Mouse (Mus musculus): Measurements from ENCODE around the gene Acat2. TPM values are rescaled to one million over a fixed set of nuclear protein-coding genes. Genes with fewer than 3 reads are reported as not detected.
"Not testable (repeated sequence)": the region's sequence is repeated elsewhere in the genome, so short reads cannot be mapped to it uniquely, and the experiment has no call there.

The Acat2 gene
- polyA plus RNA-seq, 1 experiment from 2014 or later, result 53.6 TPM

DNA sequence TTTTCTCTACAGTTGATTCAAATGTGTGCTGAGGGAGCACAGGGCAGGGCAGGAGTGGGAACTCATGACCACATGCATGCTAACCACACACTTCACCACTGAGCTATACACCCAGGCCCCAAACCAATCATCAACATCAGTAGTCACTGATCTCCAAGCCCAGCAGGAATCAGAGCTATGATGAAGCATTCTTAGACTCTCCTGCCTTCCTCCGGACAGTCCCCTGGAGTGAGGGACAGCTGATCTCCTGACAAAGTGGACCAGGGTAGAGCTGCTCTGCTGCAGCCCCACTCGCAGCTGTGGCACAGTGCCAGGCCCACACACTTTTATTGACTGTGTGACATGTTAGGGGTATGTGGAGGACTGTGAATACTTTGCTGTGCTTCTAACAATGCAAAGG lies 1.2 kb downstream of the Acat2 start:
- H3K4me1 ChIP-seq (replicated peaks); H3K9ac ChIP-seq; H3K27me3 ChIP-seq (replicated peaks); ATAC-seq (ENCODE audit: insufficient number of reproducible peaks, low FRiP score); H3K4me3 ChIP-seq; H3K9me3 ChIP-seq (replicated peaks); H3K27ac ChIP-seq (ENCODE audit: poor library complexity, severe bottlenecking): not testable (repeated sequence)
- H3K4me2 ChIP-seq, result 0 out of 2 replicates have a peak overlapping the region, but pooled peaks have one; percentile 16
- WGBS, result 75% methylated on average over 1 of the region's 2 CpGs
- H3K36me3 ChIP-seq, result peaks cover 15% of the 10 kb centered on the region; the same call in 1 of the 2 replicates

DNA sequence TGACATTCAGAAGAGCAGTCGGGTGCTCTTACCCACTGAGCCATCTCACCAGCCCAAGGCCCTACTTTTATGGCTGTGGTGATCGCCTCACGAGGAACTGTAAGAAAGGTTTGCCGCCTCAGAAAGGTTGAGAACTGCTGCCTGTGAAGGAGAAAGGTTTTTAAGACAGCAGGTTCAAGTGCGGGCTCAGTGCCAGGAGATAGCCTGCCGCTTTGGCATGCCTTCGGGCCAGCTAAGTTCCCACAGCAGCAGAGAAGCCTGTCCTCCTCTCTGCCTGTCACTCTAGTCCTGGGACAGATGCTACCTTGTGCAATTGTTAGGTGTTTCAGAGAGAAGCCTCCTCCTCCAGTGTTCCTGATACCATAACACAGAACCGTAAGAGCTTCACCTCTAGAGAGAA lies 3.9 kb downstream of the Acat2 start:
- H3K27me3 ChIP-seq (replicated peaks), result no peaks in the 10 kb centered on the region
- H3K4me1 ChIP-seq (replicated peaks), result peaks cover 5% of the 10 kb centered on the region; the same call in 1 of the 2 replicates
- no peaks in the 10 kb centered on the region for H3K9me3 ChIP-seq (replicated peaks)
- no peak overlapping the region for H3K4me3 ChIP-seq
- 86% methylated on average over 8 of the region's 8 CpGs for WGBS
- H3K36me3 ChIP-seq, result peaks cover 30% of the 10 kb centered on the region
- no peak overlapping the region for H3K27ac ChIP-seq (ENCODE audit: poor library complexity, severe bottlenecking)
- H3K9ac ChIP-seq, result no peak overlapping the region
- ATAC-seq (ENCODE audit: insufficient number of reproducible peaks, low FRiP score), result no peak
- H3K4me2 ChIP-seq, result no peak overlapping the region

DNA sequence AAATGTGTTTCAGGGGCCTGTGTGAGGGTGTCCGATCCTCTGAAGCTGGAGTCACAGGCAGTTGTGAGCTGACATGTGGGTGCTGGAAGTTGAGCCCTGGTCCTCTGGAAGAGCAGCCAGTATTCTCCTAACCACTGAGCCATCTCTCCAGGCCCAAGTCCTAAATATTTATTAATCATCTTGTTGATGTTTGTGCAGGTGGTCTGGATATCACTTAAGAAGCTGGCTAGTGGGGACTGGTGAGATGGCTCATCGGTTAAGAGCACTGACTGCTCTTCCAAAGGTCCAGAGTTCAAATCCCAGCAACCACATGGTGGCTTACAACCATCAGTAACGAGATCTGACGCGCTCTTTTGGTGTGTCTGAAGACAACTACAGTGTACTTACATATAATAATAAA lies 10.9 kb downstream of the Acat2 start:
- Histone ChIP-seq H3K9me3 (replicated peaks) (no peaks in the 10 kb centered on the region), H3K9ac (no peak overlapping the region), H3K4me3 (no peak overlapping the region), H3K27ac (ENCODE audit: poor library complexity, severe bottlenecking) (no peak overlapping the region), H3K4me2 (no peak overlapping the region), H3K27me3 (replicated peaks) (no peaks in the 10 kb centered on the region), H3K4me1 (replicated peaks) (no peaks in the 10 kb centered on the region), H3K36me3 (peaks cover 62% of the 10 kb centered on the region)
- 95% methylated on average over 5 of the region's 5 CpGs for WGBS
- no peak for ATAC-seq (ENCODE audit: insufficient number of reproducible peaks, low FRiP score)

DNA sequence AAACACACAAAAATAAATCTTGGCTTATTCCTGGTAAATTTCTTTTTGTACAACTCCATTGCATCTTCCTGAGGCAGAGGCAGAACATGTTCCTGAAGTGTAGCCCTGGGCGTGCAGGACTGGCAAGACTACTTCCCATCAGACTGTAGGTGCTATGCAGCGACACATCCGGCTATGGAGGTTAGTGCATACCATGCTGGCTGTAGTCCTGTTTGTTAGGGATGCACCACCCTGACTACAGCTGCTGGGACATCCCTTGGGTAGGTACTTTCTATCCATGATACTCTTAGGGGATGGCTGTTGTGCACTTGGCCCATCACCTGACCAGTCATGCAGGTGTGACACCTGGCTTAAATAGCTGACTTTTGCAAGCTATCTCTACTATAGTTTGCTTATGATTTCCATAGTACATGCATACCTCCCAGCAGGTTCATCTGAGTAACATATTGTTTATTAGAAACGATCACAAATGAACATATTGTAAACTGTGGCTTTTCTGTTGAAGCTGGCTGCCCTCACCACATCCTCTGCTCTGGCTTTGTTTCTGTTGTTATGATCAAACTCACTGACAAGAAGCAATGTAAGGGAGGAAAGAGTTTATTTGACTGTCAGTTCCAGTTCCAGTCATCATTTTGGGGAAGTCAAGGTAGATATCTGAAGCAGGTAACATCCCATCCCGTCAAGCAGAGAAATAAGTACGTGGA lies 17.9 kb downstream of the Acat2 start:
- no peaks in the 10 kb centered on the region; the same call in 1 of the 2 replicates for H3K27me3 ChIP-seq (replicated peaks)
- ATAC-seq (ENCODE audit: insufficient number of reproducible peaks, low FRiP score), result no peak
- no peak overlapping the region for H3K9ac ChIP-seq
- no peak overlapping the region for H3K4me3 ChIP-seq
- H3K36me3 ChIP-seq, result peaks cover 38% of the 10 kb centered on the region
- 89% methylated on average over 6 of the region's 6 CpGs for WGBS
- no peaks in the 10 kb centered on the region for H3K9me3 ChIP-seq (replicated peaks)
- peaks cover 11% of the 10 kb centered on the region for H3K4me1 ChIP-seq (replicated peaks)
- H3K27ac ChIP-seq (ENCODE audit: poor library complexity, severe bottlenecking), result no peak overlapping the region
- H3K4me2 ChIP-seq, result no peak overlapping the region

DNA sequence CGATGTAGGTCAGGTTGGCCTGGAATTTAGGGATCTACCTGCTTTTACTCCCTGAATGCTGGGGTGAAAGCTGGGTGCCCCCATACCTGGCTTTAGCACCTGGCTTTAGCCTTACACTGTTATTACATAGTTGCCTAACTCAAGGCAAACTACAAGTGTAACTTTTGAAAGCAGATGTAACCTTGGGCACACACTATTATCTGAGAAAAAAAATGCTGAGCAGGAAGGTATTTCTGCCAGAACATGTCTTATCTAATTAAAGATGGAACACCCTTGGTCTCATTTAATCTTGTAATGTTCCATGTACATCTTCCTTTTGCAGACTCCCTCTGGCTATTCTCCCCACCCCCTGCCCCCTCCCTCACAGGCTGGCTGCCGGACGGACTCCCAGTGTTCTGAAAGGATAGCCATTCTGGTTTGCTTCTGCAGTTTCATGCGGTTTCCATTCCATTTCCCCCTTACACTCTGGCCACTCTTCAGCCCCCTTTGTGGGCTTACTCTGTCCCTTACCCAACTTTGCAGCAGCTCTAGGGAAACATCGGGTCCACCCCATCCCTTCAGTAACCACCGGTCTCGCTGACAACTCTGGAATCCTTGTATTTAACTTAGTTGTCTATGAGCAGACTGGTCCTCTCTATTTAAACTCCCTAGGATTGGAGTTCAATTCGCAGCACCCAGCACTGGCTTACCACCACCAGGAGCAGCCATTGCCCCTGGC lies 18.8 kb downstream of the Acat2 start:
- ATAC-seq (ENCODE audit: insufficient number of reproducible peaks, low FRiP score), result no peak
- WGBS, result 71% methylated on average over 8 of the region's 8 CpGs
- Histone ChIP-seq H3K4me2 (no peak overlapping the region), H3K4me1 (replicated peaks) (peaks cover 11% of the 10 kb centered on the region), H3K4me3 (no peak overlapping the region), H3K36me3 (peaks cover 35% of the 10 kb centered on the region), H3K27me3 (replicated peaks) (no peaks in the 10 kb centered on the region; the same call in 1 of the 2 replicates), H3K9me3 (replicated peaks) (no peaks in the 10 kb centered on the region), H3K27ac (ENCODE audit: poor library complexity, severe bottlenecking) (no peak overlapping the region), H3K9ac (no peak overlapping the region)

DNA sequence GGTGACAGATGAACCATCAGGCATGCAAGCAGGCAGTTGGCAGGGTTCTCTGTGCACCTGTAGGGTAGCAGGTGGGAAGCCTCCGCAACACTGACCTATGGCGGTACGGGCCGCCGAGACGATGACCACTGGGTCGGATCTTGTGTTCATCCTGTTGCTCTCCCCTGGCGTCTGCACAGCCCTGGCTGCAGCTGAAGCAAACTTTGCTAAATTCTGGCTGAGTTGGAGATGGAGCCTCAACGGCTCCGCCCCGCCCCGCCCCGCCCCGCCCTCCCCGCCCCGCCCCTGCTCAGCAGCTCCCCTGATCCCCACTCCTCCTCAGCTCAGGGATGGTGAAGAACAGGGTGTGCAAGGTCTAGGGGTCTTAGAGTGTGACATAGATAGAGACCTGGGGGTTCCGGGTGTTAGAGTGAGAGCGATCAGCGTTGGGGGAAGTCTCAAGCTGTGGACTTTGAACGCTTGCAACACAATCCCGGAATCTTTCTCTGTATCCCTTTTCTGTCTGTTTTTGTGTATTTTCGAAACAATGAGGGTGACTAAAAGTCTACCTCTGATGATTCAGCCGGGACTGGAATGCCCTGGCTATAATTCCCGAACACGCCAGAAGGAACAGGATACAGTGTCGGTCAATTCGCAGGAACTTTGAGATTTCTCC lies 20.3 kb downstream of the Acat2 start, which contains the start of gene Acat3:
Gene Acat3, minus strand, starts transcription at position 450 of the 655 bp plus-strand sequence.
- WGBS, result 15% methylated on average over 25 of the region's 27 CpGs
- H3K4me3 ChIP-seq, result peak within 1 kb of the TSS; percentile 42
- H3K4me1 ChIP-seq (replicated peaks), result peaks cover 11% of the 10 kb centered on the region
- no peaks in the 10 kb centered on the region; the same call in 1 of the 2 replicates for H3K27me3 ChIP-seq (replicated peaks)
- H3K4me2 ChIP-seq, result peak within 1 kb of the TSS; percentile 84
- ATAC-seq (ENCODE audit: insufficient number of reproducible peaks, low FRiP score), result peak; percentile 67
- H3K9me3 ChIP-seq (replicated peaks), result no peaks in the 10 kb centered on the region
- H3K27ac ChIP-seq (ENCODE audit: poor library complexity, severe bottlenecking), result no peak within 1 kb of the TSS
- H3K36me3 ChIP-seq, result peaks cover 25% of the 10 kb centered on the region
- peak within 1 kb of the TSS; percentile 65 for H3K9ac ChIP-seq

DNA sequence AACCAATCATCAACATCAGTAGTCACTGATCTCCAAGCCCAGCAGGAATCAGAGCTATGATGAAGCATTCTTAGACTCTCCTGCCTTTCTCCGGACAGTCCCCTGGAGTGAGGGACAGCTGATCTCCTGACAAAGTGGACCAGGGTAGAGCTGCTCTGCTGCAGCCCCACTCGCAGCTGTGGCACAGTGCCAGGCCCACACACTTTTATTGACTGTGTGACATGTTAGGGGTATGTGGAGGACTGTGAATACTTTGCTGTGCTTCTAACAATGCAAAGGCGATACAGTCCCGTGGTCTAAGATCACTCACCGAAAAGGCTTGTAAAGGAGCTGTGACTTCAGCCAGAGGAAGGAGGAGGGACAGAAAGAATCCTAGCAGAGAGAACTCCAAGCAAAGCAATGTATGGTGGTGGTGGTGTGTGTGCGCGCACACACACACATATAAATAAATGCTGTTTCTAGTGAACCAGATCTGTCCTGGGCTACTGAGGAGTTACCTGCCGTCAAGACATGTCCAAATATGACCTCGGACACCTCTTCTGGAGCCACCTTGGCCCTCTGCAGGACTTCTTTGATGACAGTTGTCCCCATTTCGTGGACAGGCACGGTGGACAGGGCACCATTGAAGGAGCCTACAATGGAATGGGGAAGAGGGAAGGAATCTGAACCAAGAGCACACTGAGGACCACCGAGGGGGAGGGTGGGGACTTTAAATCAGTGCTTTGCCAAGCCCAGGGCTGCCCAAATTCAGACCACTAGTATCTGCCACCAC lies 21.0 kb downstream of the Acat2 start:
- Histone ChIP-seq H3K9ac (peak overlapping the region; percentile 65), H3K4me2 (peak overlapping the region; percentile 84), H3K4me1 (replicated peaks) (peaks cover 11% of the 10 kb centered on the region), H3K36me3 (peaks cover 19% of the 10 kb centered on the region), H3K4me3 (peak overlapping the region; percentile 42)
- 53% methylated on average over 3 of the region's 12 CpGs for WGBS
- 0 out of 2 replicates have a peak, but pooled peaks have one; percentile 15 for ATAC-seq (ENCODE audit: insufficient number of reproducible peaks, low FRiP score)
- H3K27me3 ChIP-seq (replicated peaks); H3K9me3 ChIP-seq (replicated peaks); H3K27ac ChIP-seq (ENCODE audit: poor library complexity, severe bottlenecking): not testable (repeated sequence)

DNA sequence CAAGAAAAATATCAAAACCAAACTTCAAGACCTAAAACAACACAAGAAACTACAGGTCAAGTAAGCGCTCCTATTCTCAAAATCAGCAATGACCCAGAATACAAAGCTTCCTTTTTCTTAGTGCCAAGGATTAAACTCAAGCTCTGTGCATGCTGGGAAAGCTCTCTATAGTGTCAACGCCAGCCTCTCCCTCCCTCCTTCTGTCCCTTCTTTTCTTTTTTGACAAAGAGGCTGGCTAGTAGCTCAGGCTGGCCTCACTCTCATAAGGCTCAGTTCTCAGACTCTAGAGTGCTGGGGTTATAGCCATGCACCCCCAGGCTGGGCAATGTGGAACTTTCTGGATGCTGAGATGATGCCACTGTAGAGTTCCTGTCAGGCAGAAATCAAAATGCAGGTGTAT lies 22.5 kb downstream of the Acat2 start:
- Histone ChIP-seq H3K4me3 (no peak overlapping the region), H3K27me3 (replicated peaks) (no peaks in the 10 kb centered on the region; the same call in 1 of the 2 replicates), H3K9me3 (replicated peaks) (no peaks in the 10 kb centered on the region), H3K4me2 (no peak overlapping the region), H3K36me3 (peaks cover 8% of the 10 kb centered on the region), H3K9ac (no peak overlapping the region), H3K4me1 (replicated peaks) (peaks cover 11% of the 10 kb centered on the region), H3K27ac (ENCODE audit: poor library complexity, severe bottlenecking) (no peak overlapping the region)
- 58% methylated on average over 2 of the region's 2 CpGs for WGBS
- no peak for ATAC-seq (ENCODE audit: insufficient number of reproducible peaks, low FRiP score)

DNA sequence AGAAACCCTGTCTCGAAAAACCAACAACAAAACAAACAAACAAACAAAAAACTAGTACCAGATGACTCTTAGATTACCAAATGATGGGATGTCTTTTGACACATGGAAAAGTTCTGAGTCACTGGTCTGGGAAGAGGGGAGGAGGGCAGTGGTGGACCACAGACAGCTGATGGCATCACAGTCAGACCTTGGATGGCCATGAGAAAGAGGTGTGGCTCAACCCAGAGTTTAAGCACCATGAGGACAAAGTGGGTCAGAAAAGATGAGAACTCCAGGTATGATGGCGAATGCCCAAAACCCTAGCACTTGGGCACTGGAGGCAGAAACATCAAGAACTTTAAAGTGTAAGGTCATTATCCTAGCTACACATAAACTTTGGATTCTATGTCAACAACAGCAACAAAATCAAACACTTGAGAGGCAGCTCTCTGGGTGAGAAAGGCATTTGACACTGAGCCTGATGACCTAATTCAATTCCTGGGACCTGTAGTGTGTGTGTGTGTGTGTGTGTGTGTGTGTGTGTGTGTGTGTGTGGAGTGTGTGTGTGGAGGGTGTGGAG lies 23.1 kb downstream of the Acat2 start:
- WGBS, result 62% methylated on average over 2 of the region's 2 CpGs
- no peak for ATAC-seq (ENCODE audit: insufficient number of reproducible peaks, low FRiP score)

DNA sequence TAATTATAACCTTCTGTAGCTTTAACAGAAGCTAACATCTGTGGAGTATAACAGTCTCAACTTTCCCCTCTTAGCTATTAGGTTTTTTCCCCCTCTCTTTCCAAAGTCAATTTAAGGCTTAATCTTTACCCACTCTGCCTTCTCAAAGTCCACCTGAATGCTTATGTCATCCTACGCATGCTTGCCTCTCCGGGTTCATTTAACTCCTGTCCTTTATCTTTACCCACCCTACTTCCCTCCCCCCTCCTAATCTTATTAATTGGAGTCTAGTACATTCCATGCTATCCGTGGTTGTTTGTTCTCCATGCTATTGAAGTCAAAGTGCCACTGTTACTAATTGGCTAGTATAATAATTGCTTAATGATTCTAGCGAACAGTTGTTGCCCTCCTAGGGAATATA lies 24.8 kb downstream of the Acat2 start:
- no peaks in the 10 kb centered on the region; the same call in 1 of the 2 replicates for H3K27me3 ChIP-seq (replicated peaks)
- 64% methylated on average over 4 of the region's 4 CpGs for WGBS
- no peak overlapping the region for H3K9ac ChIP-seq
- peaks cover 9% of the 10 kb centered on the region for H3K4me1 ChIP-seq (replicated peaks)
- ATAC-seq (ENCODE audit: insufficient number of reproducible peaks, low FRiP score), result no peak
- no peak overlapping the region for H3K27ac ChIP-seq (ENCODE audit: poor library complexity, severe bottlenecking)
- no peaks in the 10 kb centered on the region for H3K36me3 ChIP-seq
- no peak overlapping the region for H3K4me2 ChIP-seq
- no peaks in the 10 kb centered on the region for H3K9me3 ChIP-seq (replicated peaks)
- H3K4me3 ChIP-seq, result no peak overlapping the region

More for the DNA sequence above, 23.1 kb downstream of the Acat2 start:
- Histone ChIP-seq H3K9ac (no peak overlapping the region), H3K4me2 (no peak overlapping the region), H3K27me3 (replicated peaks) (no peaks in the 10 kb centered on the region; the same call in 1 of the 2 replicates), H3K27ac (ENCODE audit: poor library complexity, severe bottlenecking) (no peak overlapping the region), H3K4me3 (no peak overlapping the region), H3K36me3 (peaks cover 2% of the 10 kb centered on the region; the same call in 1 of the 2 replicates), H3K9me3 (replicated peaks) (no peaks in the 10 kb centered on the region), H3K4me1 (replicated peaks) (peaks cover 11% of the 10 kb centered on the region)
